16 mouse cellular contexts compared by ENCODE assay signal in genomic region chr4:13251571-13251970, GRCm38 (mm10).
"Had no signal": no experiment of that assay in that cellular context is flagged by ENCODE, and none has a peak within 500 bp of the region (broad histone marks: within the 10 kb centered on the region; RNA-seq: fewer than 3 reads in every experiment).

No protein-coding gene starts in this region.

- DNase-seq: heart, postnatal 10 days; heart, postnatal 14 days; heart, postnatal 36 days; heart, postnatal 4 days; kidney, adult 11 months; kidney, adult 18-20 months; kidney, adult 2 months; kidney, adult 8-10 months; kidney, adult 9 months; kidney, postnatal 10 days; kidney, postnatal 14 days; kidney, postnatal 25 days; kidney, postnatal 36 days; kidney, postnatal 4 days; layer of hippocampus, adult 9-11 months; layer of hippocampus, postnatal 36 days had no signal
